Mouse (Mus musculus) embryo, embryonic 10 days (tissue): ENCODE measurements around the gene Diras2.

ENCODE experiments used
- DNase-seq: peaks from one replicate; pipeline ENCODE4 v3.0.0-alpha.2; 2015; ENCODE audit warnings: low spot score

Diras2 gene

DNA sequence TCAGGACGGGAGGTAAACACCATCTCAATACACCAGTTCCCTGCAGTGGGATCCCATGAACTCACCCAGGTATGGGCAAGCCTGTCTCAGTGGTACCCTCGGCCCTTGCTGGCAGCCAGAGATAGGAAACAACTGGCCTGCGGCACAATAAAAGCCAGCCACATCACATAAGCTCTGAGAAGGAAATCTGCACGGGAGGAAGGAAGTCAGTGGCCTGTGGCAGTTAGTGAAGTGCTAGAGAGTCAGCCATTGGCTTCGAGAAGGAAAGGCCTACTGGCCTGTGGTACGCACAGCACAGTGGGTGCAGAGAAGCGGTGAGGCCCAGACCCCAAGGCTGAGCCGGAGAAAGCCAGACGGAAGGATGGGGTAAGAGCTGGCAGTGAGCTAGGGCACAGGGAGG lies 20.2 kb upstream of the Diras2 start:
- DNase-seq, result no peak

DNA sequence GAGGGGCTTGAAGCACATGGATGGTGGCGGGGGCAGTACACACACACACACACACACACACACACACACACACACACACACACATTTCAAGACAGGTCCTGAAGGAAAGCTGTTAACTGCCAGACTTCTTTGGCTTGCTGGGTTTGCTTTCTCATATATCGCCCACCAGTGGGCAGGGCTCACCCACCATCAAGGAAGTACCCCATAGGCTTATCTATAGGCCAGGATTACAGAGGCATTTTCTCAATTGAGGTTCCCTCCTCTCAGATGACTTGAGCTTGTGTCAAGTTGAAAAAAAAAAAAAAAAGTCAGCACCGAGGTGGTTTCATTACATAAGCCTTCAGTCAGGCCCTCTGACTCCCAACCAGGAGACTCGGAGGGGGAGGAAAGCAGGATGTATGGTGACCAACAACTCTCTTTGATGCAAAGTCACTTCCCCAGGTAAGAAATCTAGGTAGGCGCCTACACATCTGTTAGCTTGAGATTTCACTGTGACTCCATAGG lies 19.7 kb upstream of the Diras2 start:
- no peak for DNase-seq

DNA sequence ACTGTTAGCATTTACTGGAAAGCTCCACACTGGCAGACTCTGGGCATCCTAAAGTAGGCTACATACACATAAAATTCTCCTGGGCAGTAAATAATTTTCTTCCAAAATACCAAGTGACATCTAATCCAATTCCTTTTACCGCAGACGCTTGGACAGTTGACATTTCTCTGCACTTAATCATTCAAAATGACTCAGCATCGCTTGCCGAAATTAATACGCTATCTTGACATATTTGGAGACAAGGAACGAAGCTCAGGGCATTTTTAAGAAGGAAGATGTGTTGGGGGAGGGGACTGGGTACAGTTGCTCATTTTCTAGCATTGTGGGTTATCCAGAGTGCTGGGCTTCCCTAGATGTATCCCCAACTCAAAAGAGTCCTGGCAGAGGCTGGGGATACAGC lies 15.2 kb upstream of the Diras2 start:
- DNase-seq, result no peak

DNA sequence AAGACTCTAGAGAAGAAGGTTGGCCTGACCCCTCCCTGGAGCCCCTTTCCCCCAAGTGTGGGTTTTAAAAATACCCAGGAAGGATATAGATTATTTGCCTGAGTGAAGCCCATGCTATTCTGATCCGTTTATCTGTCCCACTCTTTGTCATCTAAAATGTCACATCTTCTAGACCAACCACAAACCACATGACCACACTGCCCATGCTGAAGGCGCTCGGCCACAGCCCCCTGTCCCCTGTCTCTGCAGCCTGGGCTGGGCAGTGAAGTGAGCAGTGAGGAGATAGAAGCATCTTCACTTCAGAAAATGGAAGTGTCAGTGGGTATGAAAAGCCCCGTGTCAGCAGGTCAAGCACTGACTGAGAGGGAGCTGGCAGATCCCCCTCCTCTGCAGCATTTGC lies 11.6 kb upstream of the Diras2 start:
- no peak for DNase-seq

DNA sequence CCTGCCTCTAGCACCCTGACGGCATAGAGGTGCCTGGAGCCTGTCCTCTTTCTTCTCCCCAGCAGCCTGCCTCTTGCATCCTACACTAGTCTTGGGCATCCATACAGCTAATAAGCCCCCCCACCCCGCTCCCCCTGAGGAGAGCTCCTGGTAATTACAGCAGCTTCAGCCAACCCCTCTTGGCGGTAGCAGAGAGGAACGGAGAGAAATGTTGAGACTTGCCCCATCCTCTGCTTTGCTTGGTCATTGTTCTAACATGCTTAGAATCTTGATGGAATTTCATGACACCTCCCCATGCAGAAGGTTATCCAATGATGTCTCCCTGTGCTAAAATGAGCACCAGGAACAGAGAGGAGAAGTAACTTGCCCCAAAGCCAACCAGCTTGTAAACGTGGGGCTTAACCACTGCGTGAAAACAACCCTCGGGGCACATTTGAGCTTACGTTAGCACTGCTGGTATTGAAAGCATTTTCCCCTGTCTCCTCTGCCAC lies 11.0 kb upstream of the Diras2 start:
- no peak for DNase-seq

DNA sequence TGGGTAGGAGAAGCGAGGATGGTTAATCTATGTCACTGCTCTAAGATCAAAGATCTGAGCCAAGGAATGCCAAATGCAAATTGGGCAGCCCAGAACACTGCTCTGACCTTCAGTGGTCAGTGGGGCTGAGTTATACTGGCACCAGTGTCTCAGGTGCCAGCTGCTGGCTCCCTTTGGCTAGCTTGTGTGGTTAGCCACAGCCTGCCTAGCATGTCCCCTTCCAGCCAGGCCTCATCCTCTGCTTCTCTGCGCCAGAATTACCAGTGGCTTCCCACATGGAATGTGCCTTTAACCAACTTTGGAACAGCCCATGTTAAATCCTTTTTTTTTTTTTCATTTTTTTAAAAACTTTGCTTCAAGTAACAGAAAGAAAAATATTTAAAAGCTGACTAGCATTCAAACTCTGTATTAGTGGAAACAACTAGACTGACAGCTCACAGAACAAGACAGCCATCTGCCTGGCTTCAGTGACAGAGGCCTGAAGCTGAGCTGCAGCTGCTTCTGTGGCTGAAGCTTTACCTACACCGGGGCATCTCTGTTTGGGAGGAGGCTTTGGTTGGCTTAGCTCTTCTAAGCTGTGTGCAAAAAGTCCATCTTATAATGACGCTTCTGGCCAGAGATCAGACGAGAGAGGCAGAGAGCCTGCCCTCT lies 10.4 kb upstream of the Diras2 start:
- no peak for DNase-seq

DNA sequence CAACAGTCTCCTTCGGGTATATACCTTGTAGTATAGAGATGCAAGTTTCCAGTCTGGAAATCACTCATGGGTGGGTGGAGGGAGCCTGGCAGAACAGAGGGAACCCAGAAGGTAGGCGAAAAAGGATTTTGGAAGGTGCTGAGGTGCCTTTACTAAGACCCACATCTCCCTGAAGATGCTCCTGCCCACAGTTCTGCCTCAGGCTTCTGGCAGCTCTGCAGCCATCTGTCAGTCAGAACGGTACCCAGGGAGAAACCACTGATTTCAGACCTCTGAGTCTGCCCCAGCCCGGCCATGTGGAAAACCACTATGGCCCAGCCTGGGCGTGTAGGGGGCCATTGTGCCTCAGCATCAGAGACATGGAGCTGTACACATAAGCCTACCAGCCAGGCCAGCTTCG lies 8.4 kb upstream of the Diras2 start:
- no peak for DNase-seq

DNA sequence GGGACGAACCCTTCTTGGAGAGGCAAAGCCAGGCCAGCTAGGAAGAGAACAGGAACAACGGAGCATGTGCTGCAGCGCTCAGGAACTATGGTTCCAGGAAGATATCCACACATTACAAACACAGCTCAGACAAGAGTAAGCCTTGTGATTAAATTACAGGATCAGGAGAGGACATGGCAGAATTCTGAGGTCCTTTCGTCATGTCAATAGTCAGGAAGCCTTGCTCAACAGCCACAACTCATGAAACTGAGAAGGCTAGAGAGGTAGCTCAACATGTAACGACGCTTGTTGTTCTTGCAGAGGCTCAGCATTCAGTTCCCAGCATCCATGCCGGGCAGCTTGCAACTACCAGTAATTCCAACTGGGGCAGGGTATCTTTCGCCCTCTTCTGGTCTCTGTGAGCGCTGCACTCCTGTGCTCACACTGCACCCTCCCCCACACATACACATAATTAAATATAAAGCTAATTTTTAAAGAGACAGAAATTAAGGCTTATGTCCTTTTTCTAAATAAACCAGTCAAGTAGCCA lies 7.6 kb upstream of the Diras2 start:
- DNase-seq, result no peak

DNA sequence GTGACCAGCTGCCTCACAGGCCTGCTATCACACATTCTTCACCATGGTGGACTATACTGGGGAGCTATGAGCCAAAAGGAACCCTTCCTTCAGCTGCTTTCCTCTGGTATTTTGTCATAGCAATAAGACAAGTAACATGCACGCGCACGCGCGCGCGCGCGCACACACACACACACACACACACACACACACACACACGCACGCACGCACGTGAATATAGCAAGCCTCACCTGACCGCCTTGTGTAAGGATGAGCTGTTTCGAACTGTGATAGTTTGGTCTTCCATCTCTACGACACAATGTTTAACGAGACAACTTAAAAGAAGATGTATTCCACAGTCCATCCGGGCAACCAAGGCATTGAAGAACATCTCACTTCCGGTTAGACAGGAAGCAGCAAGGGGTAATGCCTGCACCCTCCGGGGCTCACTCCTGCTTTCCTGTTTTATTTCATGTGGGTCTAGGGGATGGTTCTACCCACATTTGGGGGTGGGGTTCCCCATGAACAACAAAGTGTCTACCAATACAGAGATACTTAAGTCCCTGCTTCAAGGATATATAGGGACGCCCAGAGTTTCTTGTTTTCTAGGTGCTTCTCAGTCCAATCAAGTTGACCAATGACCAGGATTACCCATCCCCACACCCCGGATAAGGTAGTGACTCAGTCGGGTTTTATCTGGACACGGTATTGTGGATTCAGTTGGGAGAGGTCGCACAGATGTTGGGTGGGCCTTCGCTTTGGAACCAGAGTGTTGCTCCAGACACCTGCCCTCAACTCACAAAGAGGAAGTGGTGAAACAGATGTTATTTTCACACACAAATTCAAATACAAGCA lies 6.9 kb upstream of the Diras2 start:
- DNase-seq, result no peak

DNA sequence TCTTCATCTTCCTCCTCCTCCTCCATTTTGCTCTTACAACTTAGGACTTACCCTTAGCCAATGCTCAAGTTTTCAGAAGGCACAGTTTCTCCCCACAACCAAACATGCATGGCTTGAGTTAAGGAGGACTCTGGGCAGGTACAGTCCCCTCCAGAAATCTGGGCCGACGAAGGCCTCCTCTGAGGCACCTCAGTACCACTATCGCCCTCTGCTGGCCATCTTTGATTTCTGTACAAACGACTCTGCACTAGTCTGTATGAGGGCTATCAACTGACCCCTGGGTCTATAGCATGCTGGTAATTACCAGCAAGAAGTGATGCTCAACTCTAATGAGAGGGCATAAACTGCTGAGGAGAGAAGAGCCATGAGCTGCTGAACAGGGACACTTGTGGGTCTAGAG lies 4.5 kb upstream of the Diras2 start:
- DNase-seq, result peak; percentile 89

DNA sequence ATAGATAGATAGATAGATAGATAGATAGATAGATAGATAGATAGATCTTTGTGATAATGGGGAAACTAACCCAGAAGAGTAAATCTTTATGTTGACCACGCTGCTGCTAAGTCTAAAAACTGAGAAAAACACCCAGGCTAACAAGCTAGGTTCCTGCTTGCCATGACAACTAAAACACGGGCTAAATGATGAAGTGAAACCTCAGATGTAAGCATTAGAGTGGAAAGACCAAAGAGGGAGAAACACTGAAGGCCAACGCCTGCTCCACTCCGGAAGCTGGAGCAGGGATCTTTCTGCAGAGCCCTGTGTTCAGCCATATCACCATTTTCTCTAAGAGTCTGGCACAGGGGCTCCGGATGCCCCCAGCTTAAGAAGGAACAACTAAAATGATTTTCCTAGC lies 2.6 kb upstream of the Diras2 start:
- no peak for DNase-seq

DNA sequence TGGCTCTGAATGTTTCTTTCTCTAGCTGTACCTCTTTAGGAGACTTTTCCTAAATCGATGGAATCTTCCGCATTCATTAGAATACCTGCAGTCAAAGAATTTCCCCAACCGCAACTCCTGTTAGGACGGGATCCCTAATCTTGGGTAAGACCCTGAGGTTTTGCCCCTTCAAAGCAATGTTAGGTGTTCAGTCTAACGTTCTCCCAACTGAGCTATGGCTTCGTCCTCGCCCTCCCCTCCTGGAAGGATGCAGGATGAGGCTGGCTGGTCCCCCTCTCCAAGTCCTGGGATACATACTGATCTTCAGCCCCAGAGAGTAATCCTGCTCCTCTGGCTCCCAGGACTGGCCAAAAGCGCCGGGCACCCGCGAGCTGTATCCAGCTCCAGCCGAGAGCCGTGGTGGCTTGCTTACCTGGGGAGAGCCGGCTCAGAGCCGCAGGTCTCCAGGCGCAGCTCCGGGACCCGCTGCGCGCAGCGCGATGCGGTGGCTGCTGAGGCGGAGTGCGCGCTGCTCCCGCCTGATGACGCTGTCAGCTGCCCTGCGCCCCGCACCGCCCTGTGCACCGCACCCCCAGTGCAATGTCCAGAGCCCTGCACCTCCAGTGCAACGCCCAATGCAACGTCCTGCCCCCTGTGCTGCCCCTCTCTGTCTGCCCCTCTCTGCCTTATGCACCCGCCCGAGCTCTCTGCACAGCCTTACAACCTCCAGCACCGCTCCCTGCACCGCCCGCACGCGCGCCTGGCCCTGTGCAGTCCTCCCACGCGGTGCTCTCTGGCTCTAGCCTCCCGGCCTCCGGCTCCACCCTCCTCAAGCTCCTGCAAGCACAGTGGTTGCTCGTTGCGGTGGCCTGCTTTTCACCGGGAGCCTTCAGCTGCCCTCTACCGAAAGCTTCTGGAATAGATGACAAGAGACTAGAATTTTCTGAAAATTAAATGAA lies 802 bp downstream of the Diras2 start:
- peak; percentile 89 for DNase-seq

DNA sequence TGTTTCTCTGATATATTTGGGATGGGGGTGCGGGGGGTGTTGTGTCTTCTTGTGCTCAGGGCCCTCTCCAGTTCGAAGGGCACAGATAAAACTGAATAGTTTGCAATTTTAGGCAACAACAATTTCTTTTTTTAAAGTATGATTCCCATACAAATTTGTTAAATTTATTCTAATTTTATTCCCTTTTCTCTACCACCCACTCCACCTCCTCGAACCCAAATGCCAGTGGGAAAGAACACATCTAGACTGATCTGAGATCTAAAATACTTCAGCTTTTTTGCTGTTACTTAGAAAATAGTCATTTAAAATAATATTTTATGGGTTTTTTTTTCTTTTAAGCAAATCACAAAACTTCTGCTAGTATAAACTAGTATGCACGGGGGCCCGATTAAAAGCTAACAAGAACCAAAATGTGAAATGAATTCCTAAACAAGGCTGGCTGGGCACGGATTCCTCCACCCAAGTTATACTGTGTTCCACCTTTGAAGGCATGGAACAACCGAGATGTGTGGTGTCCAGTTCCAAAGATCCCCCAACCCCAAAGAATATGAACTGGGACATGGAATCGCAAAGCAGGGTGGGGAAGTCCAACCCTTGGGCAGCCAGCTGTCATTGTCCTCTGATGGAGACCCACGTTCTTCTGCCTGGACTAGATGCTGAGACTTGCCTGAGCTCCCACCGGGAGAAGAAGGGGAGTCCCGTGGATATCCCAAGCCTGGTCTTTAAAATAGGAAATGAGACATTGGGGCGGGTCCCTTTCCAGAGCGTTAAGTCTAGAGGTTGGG lies 1.7 kb downstream of the Diras2 start:
- no peak for DNase-seq

DNA sequence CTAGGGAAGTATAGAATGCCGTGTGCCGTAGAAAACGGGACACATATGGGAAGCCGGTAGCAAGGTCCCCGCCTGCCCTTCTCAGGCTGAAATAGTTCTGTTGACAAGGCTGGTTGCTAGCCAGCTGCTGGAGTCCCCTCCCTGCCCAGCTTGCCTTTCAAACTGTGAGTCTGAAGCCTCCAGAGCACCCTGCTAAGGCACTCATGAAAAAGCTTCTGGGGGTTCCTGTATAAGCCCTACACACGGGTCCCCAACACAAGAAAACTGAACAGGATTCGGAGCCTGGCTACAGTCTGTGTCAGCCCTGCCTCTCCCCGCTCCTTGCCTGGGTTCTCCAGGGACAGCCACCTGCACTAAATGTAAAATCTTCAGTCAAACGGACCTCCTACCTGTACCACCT lies 2.3 kb downstream of the Diras2 start:
- DNase-seq, result no peak

DNA sequence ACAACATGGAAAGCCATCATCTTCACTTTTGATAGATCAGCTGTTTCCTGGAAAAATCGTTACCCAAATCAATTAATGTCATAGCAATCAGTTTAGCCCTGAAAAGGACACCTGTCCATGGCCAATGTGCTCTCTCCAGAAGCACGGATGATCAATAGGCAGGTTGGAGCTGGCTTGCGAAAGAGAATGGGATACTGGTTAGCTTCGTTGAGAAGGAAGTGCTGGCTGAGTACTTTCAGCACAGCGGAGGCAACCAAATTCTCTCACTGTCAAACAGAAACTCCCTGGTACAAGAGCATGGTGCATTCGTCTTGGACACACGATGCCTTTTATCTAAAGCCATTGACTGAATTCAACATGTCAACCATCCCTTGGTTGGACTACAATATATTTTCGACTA lies 2.8 kb downstream of the Diras2 start:
- no peak for DNase-seq

DNA sequence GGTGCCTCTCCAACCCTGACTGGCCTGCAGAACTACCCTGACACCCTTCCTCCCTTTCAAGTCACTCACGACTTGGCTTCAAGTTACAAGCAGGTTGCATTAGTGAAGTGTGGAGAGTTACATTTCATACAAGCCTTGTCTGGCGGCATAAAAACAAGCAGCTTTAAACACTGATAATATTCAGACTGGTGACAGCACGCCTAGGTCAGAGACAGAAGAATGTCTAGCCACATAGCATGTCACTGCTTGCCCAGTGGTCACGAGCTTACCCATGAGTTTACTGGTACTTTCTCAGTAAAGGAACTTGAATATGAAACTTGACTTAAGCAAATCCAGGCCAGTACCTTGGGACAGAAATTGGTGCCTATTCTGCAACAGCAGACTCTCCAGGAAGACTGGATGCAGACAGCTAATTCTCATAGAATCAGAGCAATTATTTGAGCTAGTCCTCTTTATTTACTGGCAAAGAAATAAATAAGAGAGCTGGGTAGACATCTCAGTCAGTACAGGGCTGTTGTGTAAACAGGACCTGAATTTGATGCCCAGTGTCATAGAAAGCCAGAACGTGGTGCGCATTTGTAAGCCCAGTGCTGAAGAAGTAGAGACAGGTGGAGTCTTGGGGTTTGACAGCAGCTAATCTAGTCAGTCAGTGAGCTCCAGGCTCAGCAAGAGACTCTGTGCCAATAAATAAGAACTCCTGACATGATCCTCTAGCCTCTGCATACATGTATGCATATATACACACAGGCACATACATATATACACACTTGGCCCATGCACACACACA lies 4.6 kb downstream of the Diras2 start:
- no peak for DNase-seq

DNA sequence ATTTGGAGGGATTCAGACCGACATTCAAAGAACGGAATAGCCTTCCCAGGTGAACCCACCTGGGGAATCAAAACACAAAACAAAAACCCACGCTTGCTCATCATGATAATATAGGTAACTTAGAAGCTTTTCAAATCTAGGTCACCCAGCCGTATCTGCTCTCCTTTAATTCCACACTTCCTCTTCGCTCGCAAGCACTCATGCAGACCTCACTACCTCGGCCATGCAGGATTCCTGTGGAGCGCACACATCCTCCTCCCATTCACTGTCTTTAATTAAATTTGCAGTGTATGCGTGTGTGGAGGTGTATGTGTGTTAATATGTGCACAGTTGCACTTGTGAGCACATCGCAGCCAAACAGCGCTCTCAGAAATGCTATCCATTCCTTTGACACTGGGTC lies 6.8 kb downstream of the Diras2 start:
- no peak for DNase-seq

DNA sequence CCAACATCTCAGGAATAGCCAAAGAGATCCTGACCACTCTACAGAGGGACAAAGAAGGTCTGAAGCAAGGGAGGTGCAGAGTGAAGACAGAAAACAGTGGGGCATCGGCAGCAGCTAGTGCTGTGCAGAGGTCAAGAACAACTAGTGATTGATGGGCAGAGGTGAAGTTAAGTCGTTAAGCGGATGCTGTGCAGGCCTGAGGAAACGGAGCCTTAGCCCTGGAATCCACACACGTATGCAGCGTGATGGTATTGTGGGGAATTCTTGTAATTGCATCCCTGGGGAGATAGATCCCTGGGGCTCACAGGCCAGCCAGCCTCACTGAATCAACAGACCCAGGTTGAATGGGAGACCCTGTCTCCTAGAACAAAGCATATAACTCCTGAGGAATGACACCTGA lies 9.9 kb downstream of the Diras2 start:
- DNase-seq, result peak; percentile 42

DNA sequence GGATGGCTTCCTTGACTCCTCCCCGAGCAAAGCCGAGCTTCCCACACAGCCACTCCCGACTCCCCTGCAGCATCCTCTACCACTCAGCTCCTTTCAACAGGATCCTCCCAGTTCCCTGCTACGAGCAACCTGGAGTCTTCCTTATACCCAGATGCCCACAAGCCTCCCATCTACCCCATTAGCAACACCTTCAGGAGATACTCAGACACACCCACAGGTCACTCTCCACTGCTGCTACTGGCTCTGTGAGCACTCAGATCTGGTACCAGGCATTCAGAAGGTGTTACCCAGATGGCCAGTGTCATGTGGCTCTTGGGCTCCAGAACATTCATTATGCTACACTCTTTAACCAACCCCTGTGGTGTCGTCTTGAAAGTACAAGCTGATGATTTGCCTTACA lies 11.7 kb downstream of the Diras2 start:
- DNase-seq, result no peak

DNA sequence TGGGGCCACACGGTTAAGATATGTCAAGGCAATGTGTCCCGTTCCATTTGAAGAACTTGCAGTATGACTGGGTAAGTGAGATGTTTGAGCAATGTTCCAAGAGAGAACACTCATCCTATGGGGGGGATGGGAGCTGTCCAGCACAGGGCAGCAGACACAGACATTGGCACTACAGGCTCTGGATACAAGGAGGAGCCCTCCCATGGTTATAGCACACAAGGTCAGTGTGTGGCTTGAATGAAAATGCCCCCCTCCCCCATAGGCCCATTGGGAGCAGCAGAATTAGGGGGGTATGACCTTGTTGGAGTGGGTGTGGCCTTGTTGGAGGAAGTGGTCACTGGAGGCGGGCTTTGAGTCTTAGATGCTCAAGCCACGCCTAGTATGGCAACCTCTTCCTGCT lies 12.7 kb downstream of the Diras2 start:
- no peak for DNase-seq

DNA sequence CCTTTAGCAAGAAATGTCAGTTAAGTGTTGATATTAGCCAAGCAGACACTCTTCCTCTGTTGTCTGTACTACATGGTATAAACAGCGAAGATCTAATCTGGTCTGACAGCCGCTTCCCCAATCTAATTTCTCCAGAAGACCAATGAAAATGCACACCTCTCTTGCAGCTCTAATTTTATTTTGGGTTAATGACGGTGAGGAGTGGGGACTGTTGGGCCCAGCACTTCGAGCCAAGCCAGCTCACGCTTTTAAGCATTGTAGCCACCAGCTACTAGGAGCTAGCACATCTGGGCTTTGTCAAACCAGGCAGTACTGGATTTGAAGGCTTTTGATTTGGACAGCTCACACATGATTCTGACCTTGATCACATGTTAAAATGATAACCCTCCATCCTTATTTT lies 14.1 kb downstream of the Diras2 start:
- no peak for DNase-seq
